Mouse (Mus musculus): Measurements from ENCODE around the gene Mterf2.

DNA sequence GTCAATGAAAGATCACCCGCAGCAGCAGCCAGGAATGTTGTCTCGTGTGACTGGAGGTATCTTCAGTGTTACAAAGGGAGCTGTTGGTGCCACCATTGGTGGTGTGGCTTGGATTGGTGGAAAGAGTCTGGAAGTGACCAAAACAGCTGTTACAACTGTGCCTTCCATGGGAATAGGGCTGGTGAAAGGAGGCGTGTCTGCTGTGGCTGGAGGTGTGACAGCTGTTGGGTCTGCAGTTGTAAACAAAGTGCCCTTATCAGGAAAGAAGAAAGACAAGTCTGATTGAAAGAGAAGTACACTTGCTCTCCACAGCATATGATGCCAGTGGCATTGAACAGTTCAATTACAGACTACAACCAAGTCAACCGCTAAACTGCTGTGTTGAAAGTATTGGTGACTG, 13.4 kb downstream of the Mterf2 start:
- TF ChIP-seq ZKSCAN1 (IDR thresholded peaks at IDR 0.05; ENCODE audit: borderline replicate concordance, low read depth, low read length) (no peak), RCOR1 (conservative IDR thresholded peaks at IDR 0.05; ENCODE audit: low read depth, low read length) (no peak), SIN3A (IDR thresholded peaks at IDR 0.05; ENCODE audit: low read length) (no peak), MAFK (IDR thresholded peaks at IDR 0.05; ENCODE audit: insufficient replicate concordance, low read length) (no peak), MAX (IDR thresholded peaks at IDR 0.05; ENCODE audit: low read length) (no peak), HCFC1 (IDR thresholded peaks at IDR 0.05; ENCODE audit: low read depth, low read length) (no peak), EP300 (IDR thresholded peaks at IDR 0.05; ENCODE audit: low read length) (no peak), POLR2A (IDR thresholded peaks at IDR 0.05; ENCODE audit: low read depth, low read length) (no peak), E2F4 (IDR thresholded peaks at IDR 0.05; ENCODE audit: insufficient replicate concordance, low read depth, low read length) (no peak), CTCF (conservative IDR thresholded peaks at IDR 0.05 in 1 of 2, IDR thresholded peaks at IDR 0.05 in 1 of 2; ENCODE audit: low read depth in 2 of 2, low read length in 2 of 2) (no peak), NRF1 (IDR thresholded peaks at IDR 0.05; ENCODE audit: low read depth, low read length) (no peak), ZNF384 (IDR thresholded peaks at IDR 0.05; ENCODE audit: low read depth, low read length) (no peak), MEF2A (IDR thresholded peaks at IDR 0.05; ENCODE audit: borderline replicate concordance, low read depth, low read length) (no peak), MXI1 (IDR thresholded peaks at IDR 0.05; ENCODE audit: low read depth, low read length) (no peak)

Measured in CH12.LX (cell line).